Mouse (Mus musculus) heart, postnatal 14 days (tissue): Measurements from ENCODE around the gene Il13ra1. TPM values are rescaled to one million over a fixed set of nuclear protein-coding genes. Genes with fewer than 3 reads are reported as not detected.

Experiments
- DNase-seq, 2 experiments: peaks; one replicate each; pipeline ENCODE4 v3.0.0; 2021 to 2022
- intact Hi-C: fragments of 180-260 bp; cut with DNase I; formaldehyde crosslinking; loops from one replicate; pipeline ENCODE4 v1.15.1; 2025
- total RNA-seq, 2 experiments: library from RNA; stranded (reverse); gene quantifications; 2 replicates each; pipeline ENCODE4 v1.2.3; 2021

Il13ra1 gene
- total RNA-seq, 2 experiments from 2014 or later: 38.0 to 45.0 TPM

- DNase-seq: no peak
- intact Hi-C loops: loop anchor here (10.0 kb wide), 2 partner anchors 122 to 352 kb away; no protein-coding TSS in a partner anchor
Observed at GRCm38 (mm10) chrX:36186443-36186842, 74.5 kb downstream of the Il13ra1 start.

DNA sequence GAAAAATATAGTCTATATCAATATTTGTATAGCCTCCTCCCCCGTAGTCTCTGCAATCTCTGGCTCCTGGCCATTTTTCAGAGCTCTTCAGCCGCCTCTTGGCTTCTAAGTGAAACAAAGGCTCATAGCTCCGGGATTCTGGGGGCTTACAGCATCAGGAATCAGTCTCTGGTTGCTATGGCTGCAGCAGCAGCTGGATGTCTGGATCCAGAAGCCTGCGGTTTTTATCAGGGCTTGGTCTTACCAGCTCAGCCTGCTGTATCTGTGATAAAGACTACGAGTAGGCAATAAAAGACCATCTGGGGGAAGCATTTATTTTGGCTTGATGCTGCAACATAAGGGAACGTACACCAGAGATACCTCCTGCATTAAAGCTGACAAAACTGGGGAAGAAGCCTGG lies 82.0 kb downstream of the Il13ra1 start:
- intact Hi-C loops: no loop called here
- no peak for DNase-seq

- intact Hi-C loops: no loop called here
- peak in 1 of 2 experiments; percentile 9 for DNase-seq
Observed at GRCm38 (mm10) chrX:36195736-36196525, 84.0 kb downstream of the Il13ra1 start, which contains the start of gene Zcchc12. TSS of gene Zcchc12 (plus strand) at chrX:36195904.

GRCm38 (mm10) chrX:36209554-36209953 lies 97.6 kb downstream of the Il13ra1 start:
- DNase-seq: no peak
- intact Hi-C loops: no loop called here

DNA sequence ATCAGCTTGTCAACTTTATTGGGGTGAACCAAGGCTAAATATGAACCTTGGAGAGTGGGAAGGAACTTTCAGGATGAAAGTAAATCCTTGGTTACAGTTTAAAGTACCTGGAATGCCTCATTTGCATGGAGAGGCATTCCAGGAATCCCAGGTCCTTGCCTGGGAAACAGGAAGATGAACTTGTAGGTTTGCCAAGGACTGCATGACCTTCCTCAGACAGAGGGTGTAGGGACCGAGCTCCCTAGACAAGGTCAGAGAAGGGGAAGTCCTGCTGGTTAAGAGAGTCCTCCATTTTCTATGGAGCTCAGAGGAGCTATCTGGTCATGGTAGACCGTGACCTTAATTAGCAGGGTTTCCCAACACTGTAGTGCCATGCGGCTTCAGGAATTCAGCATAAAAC lies 99.3 kb downstream of the Il13ra1 start:
- intact Hi-C loops: no loop called here
- DNase-seq: no peak

Other genes starting within 250 kb of the Il13ra1 start
- 1 to 10 TPM; 6.1 to 7.7 TPM for gene Dock11, start 223.3 kb upstream of the Il13ra1 start, total RNA-seq
- gene Zcchc12, start 83.8 kb downstream of the Il13ra1 start, total RNA-seq: under 1 TPM; 0.17 TPM
- 1 to 10 TPM; 1.7 to 1.8 TPM for gene Lonrf3, start 216.2 kb downstream of the Il13ra1 start, total RNA-seq